Mouse (Mus musculus) ES-Bruce4 (cell line): ENCODE data around the gene Exoc2.

Experiments
- CTCF ChIP-seq: IDR thresholded peaks from one replicate; pipeline ENCODE4 v1.8.1; 2011; ENCODE audit warnings: low read depth, low read length
- POLR2A ChIP-seq: IDR thresholded peaks from one replicate; pipeline ENCODE4 v1.8.1; 2011; ENCODE audit warnings: low read length; ENCODE audit not compliant: insufficient read depth

DNA sequence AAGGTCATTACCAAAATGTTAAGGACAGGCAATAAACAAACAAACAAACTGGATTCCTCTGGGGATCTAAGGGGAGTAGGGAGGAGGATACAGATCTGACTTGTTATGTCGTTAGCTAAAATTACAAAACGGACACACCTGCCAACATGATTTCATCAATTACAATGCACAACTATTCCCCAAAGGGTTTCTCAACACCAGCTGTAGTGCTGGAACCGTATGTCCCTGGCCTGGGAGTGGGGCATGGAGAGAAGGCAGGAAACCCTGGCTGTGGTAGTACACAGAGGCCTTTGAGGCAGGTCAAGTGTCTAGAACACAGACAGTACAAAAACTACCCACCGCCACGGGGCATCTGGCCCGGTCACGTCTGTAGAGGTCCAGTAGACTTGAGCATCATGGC, 164.7 kb downstream of the Exoc2 start:
- TF ChIP-seq POLR2A (no peak), CTCF (no peak)
